Mouse (Mus musculus): Measurements from ENCODE around the gene Kdm6b. TPM values are rescaled to one million over a fixed set of nuclear protein-coding genes. Genes with fewer than 3 reads are reported as not detected.

Kdm6b gene
- total RNA-seq (2023): 404 to 430 TPM (median 420 TPM) in 4 replicates

GRCm38 (mm10) chr11:69413221-69414181, at the start of gene Kdm6b:
TSS of gene Kdm6b (minus strand) at chr11:69413675.

GRCm38 (mm10) chr11:69398059-69398458, 15.4 kb downstream of the Kdm6b start, which contains the start of gene Tmem88:
TSS of gene Tmem88 (minus strand) at chr11:69398234.

GRCm38 (mm10) chr11:69395235-69395633, 18.2 kb downstream of the Kdm6b start, which contains the start of the genes Naa38 and Cyb5d1:
TSS of gene Naa38 (plus strand) at chr11:69395487.
TSS of gene Cyb5d1 (minus strand) at chr11:69395631.

GRCm38 (mm10) chr11:69369215-69369989, 44.1 kb downstream of the Kdm6b start, which contains the start of gene Chd3:
TSS of gene Chd3 (minus strand) at chr11:69369406.

Other genes with a start within 250 kb of the Kdm6b start
- gene Alox8, start 215.8 kb downstream of the Kdm6b start, total RNA-seq (2023): not detected in 4 replicates
- not detected in 4 replicates for gene Gucy2e, start 176.6 kb downstream of the Kdm6b start, total RNA-seq (2023)
- gene Cntrob, start 89.9 kb downstream of the Kdm6b start, total RNA-seq (2023): 26.8 to 32.9 TPM (median 27.4 TPM) in 4 replicates
- gene Trappc1, start 89.7 kb downstream of the Kdm6b start, total RNA-seq (2023): 30.7 to 42.7 TPM (median 37.7 TPM) in 4 replicates
- gene Kcnab3, start 87.4 kb downstream of the Kdm6b start, total RNA-seq (2023): 2.2 to 4.6 TPM (median 3.0 TPM) in 4 replicates
- gene Rnf227, start 73.2 kb downstream of the Kdm6b start, total RNA-seq (2023): 2.4 to 4.6 TPM (median 3.1 TPM) in 4 replicates
- gene Chd3, start 44.3 kb downstream of the Kdm6b start, total RNA-seq (2023): 335 to 369 TPM (median 343 TPM) in 4 replicates
- gene Naa38, start 18.2 kb downstream of the Kdm6b start, total RNA-seq (2023): 34.9 to 49.9 TPM (median 39.5 TPM) in 4 replicates
- 40.5 to 48.7 TPM (median 44.6 TPM) in 4 replicates for gene Cyb5d1, start 18.0 kb downstream of the Kdm6b start, total RNA-seq (2023)
- 11.6 to 18.4 TPM (median 15.3 TPM) in 4 replicates for gene Tmem88, start 15.4 kb downstream of the Kdm6b start, total RNA-seq (2023)
- 0.03 TPM in 1 of 4 replicates, not detected in the others for gene Dnah2, start 135.4 kb upstream of the Kdm6b start, total RNA-seq (2023)
- gene Efnb3, start 146.5 kb upstream of the Kdm6b start, total RNA-seq (2023): 0.18 to 0.66 TPM (median 0.35 TPM) in 4 replicates
- 11.0 to 15.2 TPM (median 13.1 TPM) in 4 replicates for gene Wrap53, start 166.6 kb upstream of the Kdm6b start, total RNA-seq (2023)
- gene Trp53, start 166.7 kb upstream of the Kdm6b start, total RNA-seq (2023): 122 to 134 TPM (median 130 TPM) in 4 replicates
- gene Atp1b2, start 192.3 kb upstream of the Kdm6b start, total RNA-seq (2023): 0.26 to 0.67 TPM (median 0.31 TPM) in 3 of 4 replicates, not detected in the other
- not detected in 4 replicates for gene Shbg, start 204.2 kb upstream of the Kdm6b start, total RNA-seq (2023)
- not detected in 4 replicates for gene Sat2, start 208.3 kb upstream of the Kdm6b start, total RNA-seq (2023)
- gene Fxr2, start 219.3 kb upstream of the Kdm6b start, total RNA-seq (2023): 73.0 to 86.7 TPM (median 81.7 TPM) in 4 replicates
- gene Sox15, start 241.6 kb upstream of the Kdm6b start, total RNA-seq (2023): 0.95 TPM in 1 of 4 replicates, not detected in the others
- 58.5 to 68.1 TPM (median 64.8 TPM) in 4 replicates for gene Mpdu1, start 249.0 kb upstream of the Kdm6b start, total RNA-seq (2023)

All from B cell, adult 62 days (primary cell).